Mouse (Mus musculus) retina, embryonic 14.5 days (tissue): ENCODE measurements at regions not wholly inside any gene's neighbourhood (a gene's known extent, or its start where the extent isn't known, plus 50 kb on each side); places are given as distances from the start of the nearest gene placed in this dataset.

Experiments used
- DNase-seq: peaks from one replicate; pipeline ENCODE4 v3.0.0-alpha.2; 2015; ENCODE audit warnings: low spot score

DNA sequence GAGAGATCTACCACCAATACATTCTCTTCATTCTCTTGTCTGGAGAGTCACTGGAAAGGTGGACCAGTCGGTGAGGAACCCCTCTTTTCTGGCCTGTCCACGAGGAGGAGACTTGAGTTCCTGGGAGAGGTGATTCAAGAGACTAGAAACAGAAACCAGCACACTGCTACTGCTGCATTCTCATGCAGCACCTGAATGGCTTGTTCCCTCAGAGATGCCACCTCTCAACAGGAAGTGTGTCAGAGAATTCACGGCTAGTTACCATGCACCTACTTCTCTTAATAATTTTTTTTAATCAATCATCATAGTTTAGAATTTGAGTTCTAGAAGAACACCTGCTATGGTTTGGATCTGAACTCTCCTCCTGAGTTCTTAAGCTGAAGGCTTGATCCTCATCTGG lies 52.0 kb upstream of the Dynlrb2 start:
- no peak for DNase-seq

DNA sequence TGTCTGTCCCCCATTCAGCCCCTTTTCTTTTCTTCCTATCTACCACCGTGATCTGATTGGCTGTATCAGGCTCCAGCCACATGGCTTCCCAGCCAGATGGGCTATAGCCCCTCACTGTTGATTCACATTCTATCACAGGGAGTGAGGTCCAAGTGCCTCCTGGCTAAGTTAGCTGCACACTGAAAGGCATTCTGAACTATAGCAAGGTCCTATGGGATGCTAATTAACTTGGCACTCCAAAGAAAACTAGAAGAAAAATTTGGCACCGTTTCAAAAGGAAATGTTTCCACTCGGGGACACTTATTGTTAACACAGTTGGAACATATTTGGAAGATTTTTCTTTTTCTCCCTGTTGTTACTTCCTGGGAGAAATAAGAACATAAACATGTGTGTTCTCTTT lies 53.4 kb upstream of the Dynlrb2 start:
- no peak for DNase-seq

DNA sequence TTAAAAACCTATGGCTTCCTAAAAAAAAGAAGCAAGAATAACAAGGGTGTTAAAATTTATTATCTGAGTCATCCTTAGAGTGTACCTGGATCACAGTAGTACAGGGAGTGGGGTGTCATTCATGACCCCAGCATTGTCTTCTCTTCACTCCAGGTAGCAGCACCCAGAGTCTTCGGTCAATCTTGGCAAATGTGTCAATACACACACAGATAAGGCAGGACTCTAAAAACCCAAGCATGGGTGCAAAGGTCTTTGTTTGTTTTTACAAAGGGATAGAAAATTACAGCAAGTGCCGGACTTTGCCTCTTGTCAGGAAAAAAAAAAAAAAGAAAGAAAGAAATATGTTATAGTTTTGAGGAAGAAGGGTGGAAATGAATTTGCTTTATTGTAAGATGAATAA lies 57.3 kb upstream of the Dynlrb2 start:
- DNase-seq: no peak

DNA sequence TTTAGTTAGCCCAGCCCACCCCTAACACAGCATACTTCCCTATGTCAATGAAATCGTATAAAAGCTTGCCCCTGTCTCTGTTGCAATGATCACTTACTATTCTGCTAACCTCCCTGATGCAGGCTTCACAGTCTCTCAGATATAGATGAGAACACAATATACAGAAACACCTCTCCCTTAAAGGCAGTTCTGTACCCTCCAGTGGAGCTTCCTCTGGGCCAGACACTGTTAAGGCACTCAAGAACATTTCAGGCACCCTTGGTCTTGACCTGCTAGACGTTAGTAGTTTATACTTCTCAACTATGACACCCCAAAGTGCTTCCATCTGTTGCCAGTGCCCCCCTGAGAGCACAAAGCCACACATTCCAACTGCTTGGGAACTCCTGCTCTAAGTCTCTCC lies 61.9 kb upstream of the Dynlrb2 start:
- no peak for DNase-seq

DNA sequence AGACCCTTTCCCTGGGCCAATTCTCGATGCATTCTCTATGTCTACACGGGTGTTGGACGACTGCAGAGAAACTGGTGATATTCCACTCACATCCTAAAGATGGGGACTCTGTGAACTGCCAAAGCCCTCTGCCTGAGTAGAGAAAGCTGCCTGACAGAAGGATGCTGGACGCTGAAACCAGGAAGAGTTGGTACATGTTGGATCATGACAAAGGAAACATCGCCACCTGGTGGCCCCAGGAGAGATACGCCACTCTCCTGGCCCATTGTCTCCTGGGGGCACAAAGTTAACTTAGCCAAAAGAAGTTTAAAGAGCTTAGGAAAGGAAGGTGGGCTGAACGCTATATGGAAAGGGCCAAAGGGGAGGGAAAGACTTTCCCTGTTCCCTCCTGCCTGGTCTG lies 65.9 kb upstream of the Dynlrb2 start:
- DNase-seq: peak; percentile 89

DNA sequence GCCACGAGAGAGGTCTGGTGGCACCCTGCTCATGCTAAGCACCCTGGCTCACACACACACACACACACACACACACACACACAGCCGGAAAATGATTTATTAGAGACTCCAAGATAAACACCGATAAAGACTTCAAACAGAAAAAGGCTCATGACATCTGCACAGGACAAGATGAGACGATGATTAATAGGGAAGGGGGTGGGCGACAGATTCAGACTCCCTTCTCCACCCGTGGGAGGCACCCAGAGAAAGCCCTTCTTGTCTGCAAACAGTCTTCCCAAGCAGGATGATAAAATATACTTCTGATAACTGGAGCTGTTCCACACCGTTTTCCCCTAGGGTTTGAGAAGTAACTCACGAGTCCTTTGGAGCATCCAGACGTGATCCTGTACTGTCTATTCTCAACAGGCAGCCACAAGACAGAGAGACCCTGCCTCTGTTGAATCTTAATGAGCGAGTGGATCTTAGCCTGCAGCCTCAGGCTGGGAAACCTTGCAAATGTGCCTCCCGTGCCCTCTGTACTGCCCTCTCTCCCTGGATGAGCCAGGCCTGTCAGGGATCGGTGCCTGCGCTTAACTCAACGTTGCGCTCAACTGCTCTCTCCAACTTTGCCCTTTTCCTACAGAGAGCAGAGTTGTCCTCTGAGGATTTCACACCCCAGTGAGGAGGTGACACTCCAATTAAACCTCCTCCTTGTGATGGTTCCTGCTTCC lies 69.3 kb upstream of the Dynlrb2 start:
- DNase-seq: peak; percentile 21

DNA sequence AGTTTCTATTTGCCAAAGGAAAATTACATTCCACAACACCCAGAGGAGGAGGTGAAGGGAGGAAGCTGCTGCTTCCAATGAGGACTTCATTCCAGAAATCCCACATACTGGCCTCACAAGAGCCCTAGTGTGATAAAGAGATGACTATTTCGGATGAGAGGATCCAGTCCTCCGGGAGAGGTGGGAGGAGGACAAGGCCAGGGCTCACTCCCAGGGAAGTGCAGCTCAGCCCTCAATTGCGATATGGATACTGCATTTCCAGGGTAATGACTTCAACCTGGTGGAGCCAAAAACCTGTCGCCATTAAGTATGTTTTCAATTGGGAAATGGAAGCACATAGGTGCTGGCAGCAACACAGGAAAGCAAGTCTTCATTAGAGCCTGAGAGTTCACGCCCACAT lies 74.7 kb upstream of the Dynlrb2 start:
- DNase-seq: no peak

DNA sequence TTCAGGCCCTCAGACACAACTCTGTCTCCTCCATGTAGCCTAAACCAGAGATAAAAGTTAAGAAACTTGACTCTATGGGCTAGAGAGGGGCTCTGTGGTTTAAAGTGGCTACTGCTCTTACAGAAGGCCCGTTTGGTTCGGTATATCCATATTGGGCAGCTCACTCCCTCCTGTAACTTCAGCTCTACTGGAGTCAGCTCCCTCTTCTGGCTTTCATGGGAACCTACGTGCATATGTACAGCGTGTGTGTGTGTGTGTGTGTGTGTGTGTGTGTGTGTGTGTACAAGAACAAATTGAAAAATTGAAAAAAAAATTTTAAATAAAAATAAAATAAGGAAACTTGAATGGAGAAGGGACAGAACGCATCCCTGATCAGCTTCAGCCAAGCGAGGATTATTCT lies 75.1 kb upstream of the Dynlrb2 start:
- no peak for DNase-seq

DNA sequence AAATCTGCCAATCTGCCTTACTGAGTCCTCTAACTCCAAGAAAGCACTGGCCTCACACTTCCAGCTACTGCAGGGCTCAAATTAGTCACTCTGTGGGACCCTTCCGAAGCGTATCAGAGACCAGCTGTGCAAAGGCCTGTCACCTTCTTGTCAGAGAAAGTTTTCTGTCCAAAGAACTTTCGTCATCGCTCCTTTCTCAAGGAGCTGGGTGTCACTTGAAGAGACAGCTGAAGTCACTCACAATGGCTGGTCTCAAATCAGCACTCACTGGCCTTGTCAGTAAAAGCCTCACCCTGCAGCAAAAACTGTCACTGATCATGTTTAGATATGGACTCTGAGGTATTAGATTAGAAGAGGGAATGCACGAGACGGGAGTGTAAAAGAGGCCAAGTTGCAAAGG lies 81.9 kb upstream of the Dynlrb2 start:
- no peak for DNase-seq

DNA sequence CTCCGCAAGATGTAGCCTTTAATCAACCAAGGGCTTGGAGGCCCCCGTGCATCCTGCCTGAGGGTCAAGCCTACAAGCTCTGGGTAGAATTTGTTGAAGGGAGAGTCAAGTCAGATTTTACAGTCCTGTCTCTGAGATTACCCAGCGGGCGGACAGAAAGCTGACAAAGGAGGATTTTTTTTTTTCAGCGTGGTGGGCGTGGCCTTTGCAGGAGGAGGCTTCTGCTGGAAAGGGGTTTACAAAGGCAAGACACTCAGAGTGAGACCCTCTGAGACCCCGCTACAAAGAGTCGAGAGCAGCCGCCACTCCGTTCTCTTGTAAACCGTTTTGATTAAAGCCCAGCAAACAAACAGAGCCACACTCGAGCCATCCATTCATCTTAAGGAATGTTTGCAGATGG lies 92.1 kb upstream of the Dynlrb2 start:
- peak; percentile 68 for DNase-seq

DNA sequence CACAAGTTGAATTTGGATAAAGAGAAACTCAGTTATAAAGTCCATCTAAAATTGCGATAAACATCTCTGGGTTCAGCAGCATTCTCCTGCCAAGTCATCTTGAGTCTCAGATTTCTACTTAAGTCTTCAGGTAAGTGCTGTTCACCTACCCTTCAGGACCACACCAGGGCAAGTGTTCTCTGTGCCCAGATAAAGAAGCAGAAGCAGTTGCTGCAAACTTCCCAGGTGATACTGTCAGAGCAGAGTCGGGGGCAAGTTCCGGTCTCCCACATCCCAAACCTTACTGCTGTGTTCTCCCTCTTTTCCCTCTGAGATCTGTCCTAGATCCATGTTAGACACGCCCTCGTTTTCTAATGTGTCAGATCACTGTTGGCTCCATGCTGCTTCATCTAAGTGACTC lies 94.7 kb upstream of the Dynlrb2 start:
- DNase-seq: no peak

DNA sequence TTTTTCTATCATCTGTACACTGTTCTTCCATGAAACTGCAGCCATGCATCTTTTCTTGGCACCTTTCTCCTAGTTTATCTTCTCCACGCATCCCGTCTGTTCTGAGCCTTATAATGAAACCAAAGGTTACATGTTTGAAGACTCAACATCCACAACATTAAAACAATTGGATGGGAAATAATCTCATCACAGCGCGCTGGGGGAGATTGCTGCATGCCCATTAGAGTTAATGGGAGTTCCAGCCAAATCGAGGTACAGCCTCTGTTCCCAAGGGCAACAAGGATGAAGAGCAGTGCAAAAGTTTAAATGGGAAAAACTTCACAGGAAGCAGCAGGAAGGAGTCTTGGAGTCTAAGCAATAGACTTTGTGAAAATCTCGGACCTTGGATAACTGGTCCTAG lies 95.8 kb upstream of the Dynlrb2 start:
- DNase-seq: no peak

DNA sequence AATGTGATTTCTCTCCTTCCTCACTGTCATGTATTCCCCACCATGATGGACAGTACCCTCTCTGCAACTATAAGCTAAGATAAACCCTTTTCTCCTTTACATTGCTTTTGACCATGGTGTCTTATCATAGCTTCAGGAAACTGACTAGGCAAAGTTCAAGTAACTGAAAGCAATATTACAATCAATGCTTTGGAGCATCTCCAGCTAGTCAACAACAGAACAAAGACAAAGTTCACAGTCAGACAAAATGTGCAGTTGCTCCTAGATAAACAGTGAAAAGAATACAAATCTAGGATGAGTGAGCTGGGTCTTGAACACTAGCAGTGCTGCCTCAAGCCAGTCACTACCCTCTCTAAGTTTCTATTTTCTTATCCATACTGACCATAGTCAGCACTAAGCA lies 100.2 kb upstream of the Dynlrb2 start:
- DNase-seq: no peak

DNA sequence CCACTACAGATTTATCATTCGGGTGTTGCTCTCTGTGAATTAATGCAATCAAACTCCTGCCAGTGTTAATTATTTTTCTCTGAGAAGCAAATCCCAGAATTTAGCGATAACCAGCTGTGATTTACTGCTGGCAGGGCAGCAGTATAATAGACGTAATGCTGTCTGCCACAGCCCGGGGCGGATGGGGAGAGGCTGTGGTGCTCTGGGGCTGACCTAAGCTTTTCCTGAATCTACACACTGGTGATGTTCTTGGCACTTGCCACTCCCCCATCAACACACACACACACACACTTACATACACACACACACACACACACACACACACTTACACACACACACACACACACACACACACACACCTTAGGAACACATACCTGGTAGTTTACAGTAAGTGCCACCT lies 101.4 kb upstream of the Dynlrb2 start:
- DNase-seq: no peak

DNA sequence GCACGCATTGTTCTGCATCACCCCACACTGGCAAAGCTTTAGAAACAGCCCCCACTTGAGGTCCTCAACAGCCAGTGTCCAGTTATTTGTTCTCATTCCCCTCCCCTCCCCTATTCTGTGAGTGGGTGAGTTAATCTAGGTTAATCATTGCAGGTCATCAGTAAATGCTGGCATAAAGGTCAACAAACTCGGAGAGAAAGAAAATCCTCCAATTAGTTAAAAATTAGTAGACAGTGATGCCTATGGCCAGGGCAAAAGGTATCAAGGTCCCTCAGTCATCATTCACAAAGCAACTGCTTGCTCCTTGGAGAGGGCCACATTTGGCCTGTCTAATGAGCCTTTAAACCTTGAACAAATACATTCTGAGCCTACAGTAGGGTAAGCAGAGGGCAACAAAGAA lies 105.3 kb upstream of the Dynlrb2 start:
- no peak for DNase-seq

DNA sequence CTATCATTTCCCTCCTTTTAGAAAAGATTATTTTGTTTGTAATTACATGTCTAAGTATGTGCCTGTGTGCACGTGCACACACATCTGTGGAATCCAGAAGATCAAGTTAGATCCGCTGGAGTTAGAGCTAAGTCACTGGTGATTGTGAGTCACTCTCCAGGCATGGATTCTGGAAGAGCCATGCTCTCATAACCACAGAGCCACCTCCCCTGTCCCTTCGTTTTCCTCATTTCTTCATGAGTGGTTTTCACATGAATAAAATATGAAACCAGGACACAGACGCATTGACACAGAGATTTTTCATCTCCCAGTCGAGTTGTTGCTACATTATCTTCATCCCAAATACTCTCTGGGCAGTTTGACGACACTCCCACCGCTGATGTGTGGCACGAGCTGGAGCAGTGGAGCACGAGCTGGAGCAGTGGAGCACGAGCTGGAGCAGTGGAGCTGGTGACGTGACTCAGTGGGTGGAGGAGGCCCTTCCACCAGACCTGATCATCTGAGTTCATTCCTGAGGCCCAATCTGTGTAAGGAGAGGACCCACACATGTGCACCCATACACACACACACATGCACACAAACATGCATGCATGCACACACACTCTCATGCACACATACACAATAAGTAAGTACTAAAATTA lies 106.1 kb upstream of the Dynlrb2 start:
- peak; percentile 40 for DNase-seq

DNA sequence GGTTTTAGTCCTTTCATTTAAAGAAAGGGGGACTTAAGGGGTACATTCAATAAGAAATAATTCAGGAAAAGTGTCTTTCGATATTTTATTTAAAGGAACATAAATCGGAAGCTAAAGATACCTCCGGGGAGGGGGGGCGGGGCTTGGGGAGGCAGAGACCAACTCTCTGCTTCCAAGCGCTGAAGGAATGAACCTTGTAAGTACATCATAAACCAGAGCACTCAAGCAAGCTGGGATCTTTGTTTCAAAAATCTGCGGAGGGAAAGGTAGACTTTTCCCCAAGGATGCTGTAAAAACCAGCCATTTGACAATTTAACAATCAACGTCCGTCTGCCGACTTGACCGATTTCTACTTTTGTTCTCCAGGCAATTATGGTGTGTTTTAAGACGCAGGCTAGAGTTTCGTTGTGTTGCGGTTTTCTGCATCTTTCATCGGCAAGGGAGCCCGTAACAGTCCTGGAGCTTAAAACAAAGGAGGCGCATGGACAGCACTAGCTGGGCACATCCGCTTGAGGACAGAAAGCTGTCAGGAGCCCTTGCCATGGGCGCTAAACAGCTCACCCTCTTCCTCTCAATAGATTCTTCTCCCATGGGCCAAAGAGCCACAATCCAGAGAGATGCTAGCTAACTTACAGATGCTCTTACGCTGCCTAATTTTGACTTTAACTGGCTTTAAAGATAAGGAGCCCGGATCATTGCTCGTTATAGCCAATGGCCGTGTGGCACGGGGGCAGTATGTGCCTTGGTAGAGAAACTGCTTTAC lies 119.4 kb upstream of the Dynlrb2 start:
- no peak for DNase-seq

DNA sequence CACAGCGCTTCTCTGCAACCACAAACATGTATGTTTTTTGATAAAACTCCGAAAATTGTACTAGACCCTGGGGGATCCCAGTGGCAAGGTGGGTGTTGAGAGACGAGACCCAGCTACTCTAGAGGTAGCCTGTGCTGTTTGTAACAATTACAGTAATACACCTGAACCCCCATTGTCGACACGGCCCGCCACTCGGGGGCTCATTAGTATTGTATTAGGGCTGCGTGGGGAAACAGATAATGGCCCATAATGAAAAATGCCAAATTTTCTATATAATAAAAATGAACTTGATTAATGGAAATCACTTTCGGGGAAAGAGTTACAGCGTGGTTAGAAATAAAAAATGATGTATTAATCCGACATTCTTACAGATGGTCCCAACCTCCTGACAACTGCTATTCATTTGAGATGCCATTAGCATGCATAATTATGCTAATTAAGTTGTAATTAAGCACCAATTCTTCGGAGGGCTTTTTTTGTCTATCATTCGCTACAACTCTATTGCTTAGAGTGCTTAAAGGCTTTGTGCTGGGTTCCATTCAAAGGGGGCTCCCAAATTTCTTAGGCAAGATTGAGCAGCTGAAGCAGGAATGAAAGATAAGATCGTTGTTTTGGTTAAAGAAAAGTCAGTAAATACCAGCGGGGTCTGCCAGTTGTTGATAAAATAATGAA lies 120.2 kb upstream of the Dynlrb2 start:
- DNase-seq: no peak

DNA sequence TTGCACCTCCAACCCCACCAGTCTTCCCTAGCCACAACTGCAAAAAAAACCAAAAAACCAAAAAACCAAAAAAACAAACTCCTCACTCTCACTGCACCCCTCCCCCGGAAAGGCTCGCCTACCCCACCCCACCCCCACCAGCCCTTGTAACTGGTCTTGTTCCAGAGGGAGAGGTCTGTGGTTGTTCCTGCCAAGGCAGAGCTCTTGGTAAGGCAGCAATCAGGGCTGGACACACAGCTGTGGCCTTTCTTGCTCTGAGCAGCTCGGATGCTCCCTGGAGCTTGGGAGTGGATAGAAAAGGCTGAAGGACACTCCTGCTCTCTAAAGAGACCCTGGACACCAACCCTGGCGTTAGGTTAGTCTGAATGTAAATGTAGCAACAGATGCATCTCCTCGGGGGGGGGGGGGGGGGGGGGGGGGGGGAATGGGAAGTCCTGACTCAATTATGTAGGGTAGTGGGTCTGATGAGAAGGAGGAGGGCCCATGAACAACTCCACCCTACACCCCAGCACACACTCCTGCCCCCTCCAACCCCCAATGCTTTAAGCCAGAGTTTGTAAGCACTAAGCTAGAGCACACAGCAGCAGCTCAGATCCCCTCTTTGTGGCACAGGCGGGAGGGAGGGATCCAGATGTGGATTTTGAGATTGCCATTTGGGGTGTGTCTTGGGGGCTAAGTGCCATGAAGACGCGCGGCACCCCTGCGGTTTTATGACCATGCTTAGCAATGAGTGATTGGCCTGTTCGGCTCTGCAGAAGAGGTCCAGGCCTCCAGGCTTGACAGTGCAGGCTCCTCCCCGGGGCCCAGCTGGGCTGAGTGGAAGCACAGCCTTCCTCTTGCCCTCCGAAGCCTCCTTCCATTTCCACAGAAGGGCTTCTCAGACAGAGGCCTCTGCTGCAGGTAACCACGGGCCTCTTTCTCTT lies 121.0 kb upstream of the Dynlrb2 start:
- no peak for DNase-seq

DNA sequence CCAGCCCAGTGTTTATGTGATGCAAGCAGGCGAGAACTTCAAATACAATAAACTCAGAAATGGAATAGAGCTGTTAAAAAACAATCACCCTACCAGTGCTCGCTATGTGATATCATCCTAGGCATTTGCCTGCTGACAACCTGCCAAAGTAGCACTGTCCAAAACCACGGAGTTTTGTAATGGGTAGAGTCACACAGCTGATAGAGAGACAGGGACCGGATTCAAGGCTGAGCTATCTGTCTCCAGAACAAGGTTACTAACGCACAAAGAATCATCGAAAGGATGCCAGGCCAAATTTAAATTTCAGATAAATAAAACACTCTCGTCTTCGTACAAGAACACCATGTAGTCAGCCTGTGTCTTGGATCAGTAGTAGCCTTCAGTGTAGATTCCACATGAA lies 121.7 kb upstream of the Dynlrb2 start:
- DNase-seq: no peak

DNA sequence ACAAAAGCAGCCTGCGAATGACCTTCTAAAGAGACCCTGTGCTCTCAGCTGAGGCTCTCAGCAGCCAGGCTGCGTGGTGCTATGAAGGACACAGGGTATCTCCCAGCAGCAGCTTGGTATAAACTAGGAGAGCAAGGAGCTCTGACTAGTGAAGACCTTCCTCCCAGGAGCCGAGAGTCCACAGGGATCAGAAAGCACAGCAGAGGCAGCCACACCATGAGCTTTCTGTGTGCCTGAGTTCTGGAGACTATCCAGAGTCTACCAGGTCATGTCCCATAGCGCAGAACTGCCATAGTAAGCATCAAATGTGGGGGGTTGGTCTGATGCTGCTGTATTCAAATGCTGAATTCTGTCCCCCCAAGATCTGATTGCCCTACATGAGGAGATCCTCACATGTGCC lies 124.2 kb upstream of the Dynlrb2 start:
- no peak for DNase-seq

DNA sequence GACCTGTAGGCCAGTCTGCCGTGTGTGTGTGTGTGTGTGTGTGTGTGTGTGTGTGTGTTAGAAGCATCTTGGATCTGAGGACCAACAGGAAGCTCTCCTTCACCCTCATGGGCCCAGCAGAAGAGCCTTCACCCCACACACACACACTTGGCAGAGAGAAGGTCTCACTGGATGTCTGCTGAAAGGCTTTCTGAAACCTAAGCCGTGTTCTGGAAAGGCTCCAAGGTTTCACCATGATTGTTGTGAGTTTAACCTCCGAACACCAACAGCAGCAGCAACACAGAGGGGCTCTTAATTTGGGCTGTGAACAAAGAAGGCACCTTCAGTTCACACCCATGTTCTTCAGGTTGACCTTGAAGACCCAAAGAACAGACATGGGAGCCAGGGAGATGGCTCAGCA lies 124.9 kb upstream of the Dynlrb2 start:
- no peak for DNase-seq
